Mouse (Mus musculus) thymus, adult 2 months (tissue): ENCODE data around the gene Acss3.

ENCODE experiments used
- CTCF ChIP-seq: fragments of 200-500 bp; IDR thresholded peaks from 2 replicates; pipeline ENCODE4 v1.5.1; 2012; ENCODE audit warnings: mild to moderate bottlenecking, control low read depth, low read length, moderate library complexity, borderline replicate concordance; ENCODE audit not compliant: control insufficient read depth, poor library complexity, insufficient read depth; ENCODE audit errors: extremely low read depth
- POLR2A ChIP-seq: fragments of 200-500 bp; IDR thresholded peaks from 2 replicates; pipeline ENCODE4 v1.6.1; 2012; ENCODE audit warnings: mild to moderate bottlenecking, low read length, control low read depth, moderate library complexity; ENCODE audit not compliant: control insufficient read depth, poor library complexity, insufficient read depth; ENCODE audit errors: extremely low read depth

DNA sequence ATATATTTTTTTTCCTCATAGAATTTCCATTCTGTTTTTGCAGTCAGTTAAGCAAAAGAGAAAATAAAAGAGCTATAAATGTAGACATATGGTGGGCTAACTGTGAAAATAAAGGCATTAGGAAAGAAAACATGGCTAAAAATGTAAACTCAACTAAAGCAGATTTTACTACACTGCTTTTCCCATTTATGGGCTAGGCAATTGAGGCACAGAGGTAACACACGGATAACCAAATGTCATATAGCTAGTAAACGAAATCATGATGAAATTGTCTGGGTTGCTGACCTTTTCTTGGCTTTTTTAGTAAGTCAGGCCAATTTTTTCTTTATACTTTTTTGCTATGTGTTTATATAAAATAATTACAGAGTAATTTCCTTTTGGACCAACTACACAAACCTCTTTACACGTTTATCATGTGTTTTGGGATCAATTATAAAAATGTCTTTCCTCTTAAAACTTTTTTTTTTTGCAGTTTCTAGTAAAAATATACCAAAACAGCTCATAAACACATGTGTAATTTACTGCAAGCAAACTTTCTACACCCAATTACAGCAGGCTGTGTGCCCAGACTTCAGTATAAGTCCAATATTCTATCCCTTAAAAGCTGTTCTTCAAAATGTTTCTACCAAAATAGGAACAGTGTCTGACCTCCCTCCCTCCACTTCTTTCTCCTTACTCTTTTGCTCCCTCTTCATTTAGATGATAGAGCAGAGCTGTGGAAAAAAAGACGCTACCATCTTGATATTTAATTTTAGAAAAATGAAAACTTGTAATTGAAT, 69.4 kb downstream of the Acss3 start:
- TF ChIP-seq CTCF, result no peak
- TF ChIP-seq POLR2A, result no peak
